Mouse (Mus musculus): Measurements from ENCODE around the gene Hus1. TPM values are rescaled to one million over a fixed set of nuclear protein-coding genes. Genes with fewer than 3 reads are reported as not detected.

The Hus1 gene
- total RNA-seq, 2 experiments from 2014 or later: 8.6 to 11.6 TPM

DNA sequence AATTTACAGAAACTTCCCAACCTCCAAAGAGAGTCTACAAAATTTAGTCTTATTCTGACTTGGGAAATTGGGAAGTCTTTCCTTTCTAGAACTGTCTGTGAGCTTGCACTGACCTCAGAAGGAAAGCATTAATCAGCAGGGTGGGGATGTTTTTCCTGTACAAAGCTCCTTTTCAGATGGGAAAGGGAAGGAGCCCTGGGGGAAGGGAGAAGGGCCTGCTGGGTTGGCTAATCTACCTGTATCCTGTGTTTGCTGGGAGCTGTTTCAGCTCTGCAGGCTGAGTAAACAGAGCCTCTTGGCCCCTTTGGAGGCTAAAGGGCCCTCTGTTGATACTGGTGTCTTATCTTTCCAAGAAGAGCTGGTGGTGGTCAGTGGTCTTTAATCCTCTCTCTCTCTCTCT lies 24.9 kb downstream of the Hus1 start:
- intact Hi-C loops (cut with DNase I): no loop called here
- DNase-seq (ENCODE audit: low spot score in 2 of 2): no peak

DNA sequence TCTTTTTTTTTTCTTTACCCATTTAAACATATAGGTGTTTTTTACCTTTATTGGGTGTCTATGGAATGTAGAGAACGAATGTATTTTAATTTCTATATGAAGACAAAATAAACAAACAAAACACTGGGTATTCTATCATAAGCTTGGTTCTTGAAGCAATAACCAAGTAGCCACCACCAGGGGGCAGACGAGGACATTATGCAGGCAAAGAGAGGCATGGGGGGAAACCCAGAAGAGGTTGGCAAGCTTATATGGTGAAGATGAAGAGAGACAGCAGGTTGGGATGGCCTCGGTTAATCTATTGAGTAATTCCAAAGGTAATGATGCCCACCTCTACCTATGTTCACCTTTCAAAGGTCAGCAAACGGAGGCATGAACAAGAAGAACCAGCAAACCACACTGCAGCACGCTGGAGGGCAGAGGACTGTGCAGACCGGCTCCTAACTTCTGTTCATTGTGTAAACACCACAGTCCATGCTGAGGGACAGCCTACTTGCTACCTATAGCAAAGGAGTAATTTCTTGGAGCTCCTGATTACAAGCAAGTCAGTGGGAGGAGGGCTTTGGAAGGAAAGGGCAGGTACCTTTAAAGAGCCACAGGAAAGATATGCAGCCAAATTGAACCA lies 27.6 kb downstream of the Hus1 start:
- intact Hi-C loops (cut with DNase I): loop anchor here (2.0 kb wide), 1 partner anchor 153 kb away; no protein-coding TSS in a partner anchor
- DNase-seq (ENCODE audit: low spot score in 2 of 2): peak; percentile 19 to 33

DNA sequence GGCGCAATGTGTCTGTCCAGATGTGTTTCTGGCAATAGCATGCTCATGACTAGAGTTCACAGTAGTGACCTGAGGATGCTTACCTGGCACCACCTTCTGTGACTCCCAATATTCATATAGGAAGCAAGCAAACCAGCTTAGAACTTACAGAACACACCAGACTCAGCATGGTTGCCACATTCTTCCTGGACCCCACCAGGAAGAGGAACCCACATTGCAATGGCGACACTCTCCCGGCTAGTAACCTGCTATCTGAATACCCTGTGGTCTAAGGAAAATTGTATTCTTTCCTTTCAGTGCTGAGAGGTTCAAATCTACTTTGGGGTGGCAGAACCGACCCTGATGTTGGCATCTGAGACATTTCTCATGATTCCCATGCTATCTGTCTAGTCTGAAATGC lies 32.8 kb downstream of the Hus1 start:
- DNase-seq (ENCODE audit: low spot score in 2 of 2): no peak
- intact Hi-C loops (cut with DNase I): no loop called here

DNA sequence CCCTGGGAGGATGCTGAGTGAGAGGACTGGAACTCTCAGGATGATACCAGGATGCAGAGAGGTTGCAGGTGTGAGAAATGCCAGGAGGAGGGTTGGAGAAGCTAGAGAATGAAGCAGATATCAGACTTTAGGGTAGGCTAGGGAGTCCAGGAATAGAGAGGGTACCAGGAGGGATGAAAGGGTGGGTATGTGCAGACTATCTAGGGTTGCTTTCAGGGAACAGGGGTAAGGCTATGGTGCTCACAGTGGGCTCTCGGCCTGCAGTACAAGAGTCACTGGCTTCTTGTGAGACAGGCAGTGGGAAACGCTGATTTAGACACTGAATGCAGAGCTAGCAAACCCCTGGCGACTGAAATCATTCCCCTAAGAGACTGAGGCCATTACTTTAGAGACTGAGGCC lies 37.8 kb downstream of the Hus1 start, which contains the start of gene Pkd1l1:
Gene Pkd1l1 (minus strand): TSS at position 101 of the 400 bp plus-strand sequence.
- DNase-seq (ENCODE audit: low spot score in 2 of 2): no peak
- intact Hi-C loops (cut with DNase I): no loop called here

DNA sequence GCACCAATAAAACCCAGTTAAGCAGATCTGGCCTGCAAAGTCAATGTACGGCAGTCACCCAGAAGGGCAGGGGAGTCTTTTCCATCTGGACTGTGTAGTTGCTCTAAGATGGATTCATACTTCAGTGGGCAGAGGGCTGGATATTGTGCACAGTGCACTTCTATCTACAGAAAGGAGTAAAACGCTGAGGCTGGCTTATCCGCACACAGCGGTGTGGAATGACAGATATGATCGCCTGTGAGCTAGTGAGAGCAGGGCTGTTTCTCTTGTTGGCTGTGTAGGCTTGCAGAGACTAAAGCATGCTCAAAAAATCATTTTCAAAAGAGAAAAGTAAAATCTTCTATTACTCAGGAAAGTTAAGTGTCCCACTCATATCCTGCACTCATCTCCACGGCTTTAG lies 38.9 kb downstream of the Hus1 start:
- intact Hi-C loops (cut with DNase I): no loop called here
- no peak for DNase-seq (ENCODE audit: low spot score in 2 of 2)

DNA sequence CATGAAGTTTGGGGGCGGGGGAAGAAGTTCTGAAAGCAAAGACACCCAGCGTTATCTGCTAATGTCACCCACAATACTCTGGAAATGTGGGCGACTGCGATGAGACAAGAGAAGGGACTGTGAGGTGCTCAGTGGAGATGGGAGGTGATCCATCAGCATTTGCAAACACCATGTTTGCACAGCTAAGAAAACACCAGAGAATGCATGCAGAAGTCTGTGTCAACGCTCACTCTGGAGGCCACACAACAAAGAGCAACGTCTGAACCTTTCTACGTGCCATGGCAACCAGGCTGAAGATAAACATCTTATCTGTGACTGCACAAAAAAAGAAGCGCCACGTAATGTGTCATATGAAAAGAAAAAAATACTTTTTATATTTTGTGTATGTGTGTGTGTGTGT lies 40.5 kb downstream of the Hus1 start:
- intact Hi-C loops (cut with DNase I): no loop called here

DNA sequence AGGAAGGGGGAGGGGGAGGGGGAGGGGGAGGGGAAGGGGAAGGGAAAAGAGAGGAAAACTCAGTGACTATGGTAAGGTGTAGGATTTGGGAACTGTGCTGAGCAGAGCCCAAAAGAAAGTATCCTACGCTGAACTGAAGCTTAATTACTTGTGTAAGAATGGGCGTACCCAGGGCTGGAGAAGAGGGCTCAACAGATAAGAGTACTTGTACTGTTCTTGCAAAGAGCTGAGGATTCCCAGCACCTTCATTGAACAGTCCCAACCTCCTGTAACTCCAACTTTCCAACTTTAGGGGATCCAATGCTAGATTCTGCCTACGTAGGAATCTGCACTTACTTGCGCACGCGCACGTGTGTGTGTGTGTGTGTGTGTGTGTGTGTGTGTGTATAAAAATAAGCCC lies 42.9 kb downstream of the Hus1 start:
- intact Hi-C loops (cut with DNase I): no loop called here
- DNase-seq (ENCODE audit: low spot score in 2 of 2): no peak

More for the DNA sequence above, 40.5 kb downstream of the Hus1 start:
- no peak for DNase-seq (ENCODE audit: low spot score in 2 of 2)

DNA sequence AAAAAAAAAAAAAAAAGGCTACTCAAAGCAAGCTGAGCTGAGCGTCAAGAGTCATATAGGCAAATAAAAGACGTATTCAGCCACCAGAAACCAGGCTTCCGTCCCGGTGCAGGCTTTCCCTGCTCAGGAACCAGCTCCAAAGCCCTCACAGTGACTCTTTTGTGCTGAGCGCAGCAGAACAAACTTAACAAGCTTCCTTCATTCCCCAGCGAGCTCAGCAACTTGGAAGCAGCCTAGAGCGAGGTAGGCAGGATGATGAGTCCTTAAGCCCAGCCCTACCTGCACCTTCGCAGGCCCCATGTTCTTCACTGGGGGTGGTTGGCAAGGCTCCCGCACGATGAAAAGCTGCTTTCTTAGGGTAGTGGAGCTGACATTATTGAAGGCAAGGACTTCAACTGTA lies 52.4 kb downstream of the Hus1 start:
- intact Hi-C loops (cut with DNase I): loop anchor here (5.0 kb wide), 2 partner anchors 96 to 536 kb away; no protein-coding TSS in a partner anchor
- DNase-seq (ENCODE audit: low spot score in 2 of 2): no peak

DNA sequence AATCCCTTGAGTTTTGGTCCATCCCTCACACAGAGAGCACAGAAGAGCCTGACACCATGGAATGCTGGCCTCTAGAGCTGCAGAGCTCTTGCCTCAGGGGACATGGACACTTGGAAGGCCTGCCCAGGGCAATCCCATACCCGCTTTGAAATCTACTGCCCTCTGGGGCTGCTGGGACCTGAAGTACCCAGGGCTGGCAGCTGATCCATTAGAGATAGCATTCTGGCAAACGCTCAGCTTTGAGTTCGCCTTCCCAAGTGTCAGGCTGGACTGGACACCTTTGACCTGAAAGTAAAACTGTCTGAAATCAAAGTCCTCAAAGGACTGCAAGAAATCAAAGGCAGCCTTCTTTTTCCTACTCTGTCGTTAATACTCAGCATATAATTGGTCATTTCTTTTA lies 52.9 kb downstream of the Hus1 start:
- DNase-seq (ENCODE audit: low spot score in 2 of 2): no peak
- intact Hi-C loops (cut with DNase I): loop anchor here (5.0 kb wide), 2 partner anchors 96 to 536 kb away; no protein-coding TSS in a partner anchor

DNA sequence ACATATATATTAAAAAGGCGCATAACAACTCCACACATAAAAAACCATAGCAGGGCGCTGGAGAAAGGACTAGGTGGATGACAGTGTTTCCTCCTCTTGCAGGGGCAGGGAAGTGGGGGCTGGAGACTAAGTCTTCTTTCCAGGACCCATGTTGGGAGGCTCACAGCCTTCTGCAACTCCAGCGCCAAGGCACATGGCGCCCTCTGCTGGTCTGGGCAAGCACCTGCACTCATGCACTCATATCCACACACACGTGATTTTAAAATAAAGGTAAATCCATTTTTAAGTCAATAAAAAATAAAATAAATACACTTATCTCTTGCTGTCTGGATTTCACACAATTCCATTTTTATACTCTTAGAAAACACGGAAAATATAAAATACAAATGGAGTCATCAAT lies 54.0 kb downstream of the Hus1 start:
- intact Hi-C loops (cut with DNase I): loop anchor here (5.0 kb wide), 2 partner anchors 95 to 535 kb away; no protein-coding TSS in a partner anchor

DNA sequence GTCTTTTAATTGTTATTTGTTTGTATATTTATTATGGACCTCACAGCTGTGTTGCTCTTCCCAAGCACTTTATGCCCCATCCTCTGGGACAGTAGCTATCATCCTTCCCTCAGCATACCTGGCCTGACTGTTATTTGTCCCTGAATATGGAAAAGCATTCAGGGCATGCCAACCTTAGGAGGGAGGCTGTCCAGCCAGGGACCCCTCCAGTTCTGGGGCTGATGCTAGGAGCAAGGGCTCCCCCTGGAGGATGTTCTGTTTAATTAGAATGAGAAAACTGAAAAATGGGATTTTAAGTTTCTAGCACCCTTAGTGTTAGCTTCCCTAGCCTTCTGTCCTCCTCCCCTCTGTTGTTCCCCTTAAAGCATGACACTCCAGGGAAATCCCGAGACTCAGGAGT lies 55.3 kb downstream of the Hus1 start:
- intact Hi-C loops (cut with DNase I): loop anchor here (2.0 to 5.0 kb wide), 3 partner anchors 93 to 533 kb away; no protein-coding TSS in a partner anchor
- DNase-seq (ENCODE audit: low spot score in 2 of 2): no peak

More for the DNA sequence above, 54.0 kb downstream of the Hus1 start:
- DNase-seq (ENCODE audit: low spot score in 2 of 2): no peak

DNA sequence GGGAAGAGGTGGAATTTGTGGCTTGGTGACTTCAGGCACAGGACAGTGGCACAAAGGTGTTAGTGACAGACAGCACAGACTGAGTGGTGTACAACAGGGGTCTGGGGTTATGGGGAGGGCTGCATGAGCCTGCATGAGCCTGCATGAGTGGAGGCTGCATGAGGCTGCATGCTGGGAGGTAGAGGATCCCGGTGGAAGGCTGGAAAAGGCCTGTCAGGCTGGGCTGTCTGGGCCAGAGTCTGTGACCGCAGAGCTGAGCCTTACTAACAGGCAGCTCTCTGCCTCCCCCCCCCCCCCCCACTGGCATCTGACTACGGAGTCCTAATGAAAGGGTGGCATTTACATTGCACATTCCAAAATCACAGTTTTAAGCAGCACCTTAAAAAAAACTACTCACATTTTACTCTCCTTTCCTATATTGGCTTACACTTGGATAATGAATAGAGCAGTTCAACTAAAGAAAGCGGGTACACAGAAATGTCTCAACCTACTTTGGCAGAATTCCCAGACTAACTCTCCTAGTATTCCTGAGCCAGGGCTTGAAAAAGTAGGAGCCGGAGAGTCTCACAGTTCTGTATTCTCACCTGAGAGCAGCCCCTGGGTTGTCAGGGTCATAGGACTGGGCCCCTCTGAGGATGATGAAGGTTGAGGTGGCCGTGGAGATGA lies 61.1 kb downstream of the Hus1 start:
- DNase-seq (ENCODE audit: low spot score in 2 of 2): no peak
- intact Hi-C loops (cut with DNase I): no loop called here

DNA sequence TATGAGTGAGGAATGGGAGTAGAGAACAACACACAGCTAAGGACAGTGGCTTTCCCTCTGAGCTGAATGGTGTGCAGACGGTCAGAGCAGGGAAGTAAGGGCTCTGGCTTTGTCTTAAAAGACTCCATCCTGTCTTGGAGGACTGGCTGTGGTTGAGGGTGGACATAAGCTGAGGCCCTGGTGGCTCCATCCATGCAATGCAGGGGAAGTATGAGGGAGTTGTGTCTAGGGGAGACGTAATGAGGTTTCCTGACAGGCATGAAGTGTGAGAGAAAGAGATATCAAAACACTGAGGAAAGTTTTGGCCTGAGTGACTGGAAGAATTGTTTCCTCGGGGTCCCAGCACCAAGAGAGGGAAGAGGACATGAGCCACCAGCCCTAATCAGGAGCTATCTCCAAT lies 62.1 kb downstream of the Hus1 start:
- no peak for DNase-seq (ENCODE audit: low spot score in 2 of 2)
- intact Hi-C loops (cut with DNase I): no loop called here

DNA sequence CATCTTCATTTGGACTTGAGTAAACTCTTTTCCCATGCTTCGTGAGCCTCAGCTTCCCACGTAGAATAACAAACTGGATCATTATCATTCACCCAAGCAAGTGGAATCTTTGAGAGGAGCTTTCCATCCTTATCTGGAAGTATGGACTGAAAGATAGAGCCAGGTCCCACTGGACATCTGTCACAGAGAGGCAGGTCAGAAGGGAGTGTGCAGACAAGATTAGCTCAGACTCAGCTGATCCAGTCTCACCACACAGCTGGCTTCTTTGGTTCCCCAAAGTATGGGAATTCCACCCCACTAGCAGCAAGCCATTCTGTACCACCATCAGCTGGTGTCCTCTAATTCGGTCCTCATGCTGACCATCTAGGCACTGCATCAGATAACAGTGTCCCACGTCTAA lies 66.9 kb downstream of the Hus1 start:
- DNase-seq (ENCODE audit: low spot score in 2 of 2): no peak
- intact Hi-C loops (cut with DNase I): no loop called here

Other genes with a start within 250 kb of the Hus1 start
- under 1 TPM in 1 of 2 experiments, not detected in 1; 0.23 TPM for gene Pkd1l1, start 37.9 kb downstream of the Hus1 start, total RNA-seq (2021)
- under 1 TPM; 0.54 to 0.63 TPM for gene Gm11992, start 37.4 kb upstream of the Hus1 start, total RNA-seq (2021)
- gene Sun3, start 37.8 kb upstream of the Hus1 start, total RNA-seq (2021): under 1 TPM in 1 of 2 experiments, not detected in 1; 0.54 TPM
- gene Upp1, start 106.9 kb upstream of the Hus1 start, total RNA-seq (2021): 1 to 10 TPM; 1.9 TPM
- gene Abca13, start 180.8 kb upstream of the Hus1 start, total RNA-seq (2021): under 1 TPM; 0.07 to 0.27 TPM